Mouse (Mus musculus) forebrain, embryonic 12.5 days (tissue): ENCODE data around the gene Amy2a5. TPM values are rescaled to one million over a fixed set of nuclear protein-coding genes. Genes with fewer than 3 reads are reported as not detected.
"Not testable (repeated sequence)": the region's sequence is repeated elsewhere in the genome, so short reads cannot be mapped to it uniquely, and the experiment has no call there.

Experiments
- ATAC-seq: fragments of 200-750 bp; cut with Nextera tagmentation; 2 replicates; pipeline ENCODE4 v1.8.0; 2017; ENCODE audit warnings: moderate TSS enrichment; ENCODE audit not compliant: low FRiP score
- H3K27ac ChIP-seq: fragments of 300-500 bp; sonication (generic); 2 replicates; pipeline ENCODE4 v1.5.1; 2016; ENCODE audit warnings: mild to moderate bottlenecking
- H3K27me3 ChIP-seq: fragments of 300-500 bp; sonication (generic); 2 replicates; pipeline ENCODE4 v1.6.1; 2016; ENCODE audit warnings: mild to moderate bottlenecking
- H3K36me3 ChIP-seq: fragments of 300-500 bp; sonication (generic); replicated peaks from 2 replicates; pipeline ENCODE4 v1.6.1; 2016; ENCODE audit warnings: mild to moderate bottlenecking
- H3K4me1 ChIP-seq: fragments of 300-500 bp; sonication (generic); 2 replicates; pipeline ENCODE4 v1.6.1; 2016
- H3K4me2 ChIP-seq: fragments of 300-500 bp; sonication (generic); 2 replicates; pipeline ENCODE4 v1.6.1; 2016; ENCODE audit warnings: mild to moderate bottlenecking, moderate library complexity
- H3K4me3 ChIP-seq: fragments of 300-500 bp; sonication (generic); replicated peaks from 2 replicates; pipeline ENCODE4 v1.5.1; 2016; ENCODE audit warnings: mild to moderate bottlenecking
- H3K9ac ChIP-seq: fragments of 300-500 bp; sonication (generic); 2 replicates; pipeline ENCODE4 v1.6.1; 2016; ENCODE audit warnings: mild to moderate bottlenecking
- H3K9me3 ChIP-seq: fragments of 300-500 bp; sonication (generic); 2 replicates; pipeline ENCODE4 v1.6.1; 2016
- WGBS: fragments of 180-500 bp; shearing (Covaris S2); methylation state at CpG from one replicate; pipeline ENCODE4 v1.1.7; 2016; 5-methylcytosine and 5-hydroxymethylcytosine counted together
- polyA plus RNA-seq: library from polyadenylated mRNA; unstranded; fragments of >200 nt; fragmentation: Nextera tagmentation; extraction: Ambion mirVana; gene quantifications from 2 replicates; pipeline ENCODE4 v1.2.1, GENCODE M21; 2016

The Amy2a5 gene
- polyA plus RNA-seq, result not detected in 2 replicates

DNA sequence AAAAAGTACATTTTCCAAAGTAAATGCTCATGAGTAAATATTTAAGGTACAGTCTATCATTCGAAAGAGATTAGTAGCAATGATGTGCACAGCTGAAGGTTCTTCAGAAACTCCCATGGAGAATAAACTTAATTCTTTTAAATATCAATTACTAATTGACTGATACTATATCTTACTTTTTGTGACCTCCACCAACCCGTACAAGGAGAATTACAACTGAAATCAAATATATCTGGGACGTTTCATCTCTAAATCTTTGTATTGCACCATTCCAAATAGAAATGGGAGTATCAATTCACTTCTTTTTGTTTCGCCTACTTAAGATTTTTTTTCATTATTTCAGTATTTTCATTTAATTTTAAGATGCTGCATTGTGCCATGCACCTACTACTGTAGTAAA, at the start of gene Amy2a5:
TSS of gene Amy2a5 (minus strand) at position 101 of the 400 bp plus-strand sequence.
- H3K4me3 ChIP-seq, H3K9ac ChIP-seq, H3K27ac ChIP-seq, H3K4me1 ChIP-seq, ATAC-seq, H3K27me3 ChIP-seq, H3K36me3 ChIP-seq, H3K4me2 ChIP-seq, H3K9me3 ChIP-seq: not testable (repeated sequence)
- no CpG with 5 or more reads among the region's 4 CpGs for WGBS

DNA sequence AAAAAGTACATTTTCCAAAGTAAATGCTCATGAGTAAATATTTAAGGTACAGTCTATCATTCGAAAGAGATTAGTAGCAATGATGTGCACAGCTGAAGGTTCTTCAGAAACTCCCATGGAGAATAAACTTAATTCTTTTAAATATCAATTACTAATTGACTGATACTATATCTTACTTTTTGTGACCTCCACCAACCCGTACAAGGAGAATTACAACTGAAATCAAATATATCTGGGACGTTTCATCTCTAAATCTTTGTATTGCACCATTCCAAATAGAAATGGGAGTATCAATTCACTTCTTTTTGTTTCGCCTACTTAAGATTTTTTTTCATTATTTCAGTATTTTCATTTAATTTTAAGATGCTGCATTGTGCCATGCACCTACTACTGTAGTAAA, 32.7 kb upstream of the Amy2a5 start, which contains the start of gene Amy2a4:
TSS of gene Amy2a4 (minus strand) at position 101 of the 400 bp plus-strand sequence.
- no CpG with 5 or more reads among the region's 4 CpGs for WGBS
- not testable (repeated sequence) for H3K27me3 ChIP-seq, H3K4me3 ChIP-seq, H3K4me1 ChIP-seq, H3K4me2 ChIP-seq, ATAC-seq, H3K27ac ChIP-seq, H3K9me3 ChIP-seq, H3K9ac ChIP-seq, H3K36me3 ChIP-seq

DNA sequence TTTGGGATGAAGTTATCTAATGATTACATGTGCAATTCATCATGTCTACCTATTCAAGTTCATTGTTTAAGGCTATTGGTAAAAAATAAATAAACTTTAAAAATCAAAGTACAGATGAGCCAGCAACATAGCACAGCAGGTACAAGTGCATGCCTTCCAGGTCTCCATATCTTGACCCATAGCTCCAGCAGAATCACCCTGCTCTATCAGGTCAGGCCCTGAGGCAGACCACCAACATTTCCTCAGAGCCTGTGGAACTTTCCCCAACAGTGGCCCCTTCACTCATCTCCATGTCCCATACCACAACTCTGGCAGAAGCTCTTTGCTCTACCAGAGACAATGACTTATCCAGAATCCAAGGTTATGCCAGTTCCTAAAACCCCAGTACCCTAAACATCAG, 21.6 kb upstream of the Amy2a5 start:
- not testable (repeated sequence) for H3K36me3 ChIP-seq, H3K9ac ChIP-seq, H3K27me3 ChIP-seq, H3K27ac ChIP-seq, H3K4me1 ChIP-seq, H3K4me3 ChIP-seq, H3K9me3 ChIP-seq, H3K4me2 ChIP-seq
- 0 out of 2 replicates have a peak, but pooled peaks have one; percentile 23 for ATAC-seq

DNA sequence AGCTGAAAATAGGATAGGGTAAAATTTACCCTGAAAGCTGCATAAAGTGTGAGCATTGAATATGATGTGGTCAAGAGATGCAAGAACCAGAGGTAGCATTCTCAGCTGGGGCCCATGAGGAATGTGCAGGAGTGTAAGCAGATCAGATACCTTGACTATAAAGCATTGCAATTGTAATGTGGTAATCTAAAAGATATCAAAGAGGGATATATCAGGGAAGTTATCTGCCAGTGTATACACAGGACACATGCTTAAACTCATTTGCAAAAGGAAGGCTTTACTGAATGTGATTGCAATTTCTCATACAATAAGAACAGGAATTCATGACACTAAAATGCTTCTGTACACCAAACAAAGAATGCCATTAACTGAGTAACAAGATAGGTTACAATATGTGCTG, 20.9 kb upstream of the Amy2a5 start:
- not testable (repeated sequence) for H3K9me3 ChIP-seq, H3K4me2 ChIP-seq, H3K4me1 ChIP-seq, H3K4me3 ChIP-seq, ATAC-seq, H3K27me3 ChIP-seq, H3K27ac ChIP-seq, H3K36me3 ChIP-seq, H3K9ac ChIP-seq

DNA sequence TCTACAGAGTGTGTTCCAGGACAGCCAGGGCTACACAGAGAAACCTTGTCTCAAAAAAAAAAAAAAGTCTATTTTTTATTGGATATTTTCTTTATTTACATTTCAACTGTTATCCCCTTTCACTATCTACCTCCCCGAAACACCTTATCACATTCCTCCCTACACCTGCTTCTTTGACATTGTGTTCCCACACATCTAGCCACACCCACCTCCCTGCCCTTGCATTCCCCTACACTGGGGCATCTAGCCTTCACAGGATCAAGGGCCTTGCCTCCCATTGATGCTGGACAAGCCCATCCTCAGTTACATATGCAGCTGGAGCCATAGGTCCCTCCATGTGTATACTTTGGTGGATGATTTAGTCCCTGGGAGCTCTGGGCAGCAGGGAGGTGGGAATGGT, 31.5 kb downstream of the Amy2a5 start:
- Histone ChIP-seq H3K4me1 (no peaks in the 10 kb centered on the region), H3K36me3 (no peaks in the 10 kb centered on the region), H3K4me2 (no peak overlapping the region), H3K27ac (no peak overlapping the region), H3K27me3 (no peaks in the 10 kb centered on the region), H3K4me3 (no peak overlapping the region), H3K9me3 (no peaks in the 10 kb centered on the region), H3K9ac (no peak overlapping the region)
- WGBS, result 100% methylated on average over 1 of the region's 1 CpGs
- no peak for ATAC-seq

Other genes starting within 250 kb of the Amy2a5 start
- gene Amy2a4, start 32.6 kb upstream of the Amy2a5 start, polyA plus RNA-seq, result not detected in 2 replicates
- not detected in 2 replicates for gene Amy2a3, start 65.2 kb upstream of the Amy2a5 start, polyA plus RNA-seq
- gene Amy2a2, start 97.8 kb upstream of the Amy2a5 start, polyA plus RNA-seq, result not detected in 2 replicates